Mouse (Mus musculus): ENCODE data around the gene Sfr1. TPM values are rescaled to one million over a fixed set of nuclear protein-coding genes. Genes with fewer than 3 reads are reported as not detected.

Gene Sfr1
- total RNA-seq, 2 experiments from 2014 or later, result 60.7 to 66.1 TPM

DNA sequence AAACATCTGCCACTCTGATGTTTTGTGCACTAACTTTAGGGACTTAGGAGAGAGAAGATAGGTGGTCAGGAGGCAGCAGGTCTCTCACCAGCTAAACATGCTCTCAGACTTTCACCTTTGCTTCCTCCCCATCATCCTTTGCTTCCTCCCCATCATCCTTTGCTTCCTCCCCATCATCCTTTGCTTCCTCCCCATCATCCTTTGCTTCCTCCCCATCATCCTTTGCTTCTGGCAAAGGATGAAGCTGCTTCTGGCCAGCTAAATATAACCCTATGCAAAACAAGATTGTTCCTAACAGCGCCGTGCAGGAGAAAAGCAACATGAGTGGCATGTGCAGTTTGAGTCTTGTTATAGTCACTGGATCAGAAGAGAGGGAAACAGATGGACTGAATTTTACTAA lies 15.6 kb downstream of the Sfr1 start:
- intact Hi-C loops (cut with DNase I), result no loop called here
- no peak for DNase-seq

DNA sequence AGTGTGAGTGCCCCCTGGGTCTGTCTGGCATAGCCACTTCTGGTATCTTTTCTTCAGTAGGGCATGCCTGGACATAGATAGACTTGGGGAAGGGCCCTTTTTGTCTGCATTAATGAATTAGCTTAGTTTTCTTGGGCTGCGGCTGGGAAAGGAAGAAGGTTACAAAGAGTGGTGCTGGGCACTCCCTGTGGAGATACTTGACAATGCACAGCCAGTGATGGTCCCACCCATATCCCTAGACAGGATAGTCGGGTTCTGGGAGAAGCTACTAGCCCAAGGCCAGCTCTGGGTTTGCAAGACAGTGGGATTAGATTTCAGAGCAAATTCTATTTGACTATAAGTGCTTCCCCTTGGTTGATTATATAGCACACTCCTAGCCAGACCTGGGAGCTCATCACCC lies 17.5 kb downstream of the Sfr1 start:
- DNase-seq, result no peak
- intact Hi-C loops (cut with DNase I), result no loop called here

DNA sequence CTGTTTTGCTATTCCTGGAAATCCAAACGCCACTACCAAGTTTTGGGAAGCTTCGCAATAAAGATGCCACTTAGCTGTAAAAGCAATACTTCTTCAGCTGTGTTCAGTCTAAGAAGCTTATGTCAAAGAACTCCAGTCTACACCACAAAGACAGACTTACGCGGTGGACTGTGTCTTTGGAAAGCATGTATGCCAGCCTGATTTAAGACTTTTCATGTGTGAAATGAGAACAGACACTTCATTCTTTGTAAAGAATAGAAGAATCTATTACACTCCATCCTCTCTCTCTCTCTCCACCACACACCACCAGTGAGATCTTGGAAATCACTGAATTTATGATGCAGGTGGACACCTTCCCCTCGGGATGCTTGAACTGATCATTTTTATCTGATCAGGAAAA lies 18.9 kb downstream of the Sfr1 start:
- no peak for DNase-seq
- intact Hi-C loops (cut with DNase I), result no loop called here

DNA sequence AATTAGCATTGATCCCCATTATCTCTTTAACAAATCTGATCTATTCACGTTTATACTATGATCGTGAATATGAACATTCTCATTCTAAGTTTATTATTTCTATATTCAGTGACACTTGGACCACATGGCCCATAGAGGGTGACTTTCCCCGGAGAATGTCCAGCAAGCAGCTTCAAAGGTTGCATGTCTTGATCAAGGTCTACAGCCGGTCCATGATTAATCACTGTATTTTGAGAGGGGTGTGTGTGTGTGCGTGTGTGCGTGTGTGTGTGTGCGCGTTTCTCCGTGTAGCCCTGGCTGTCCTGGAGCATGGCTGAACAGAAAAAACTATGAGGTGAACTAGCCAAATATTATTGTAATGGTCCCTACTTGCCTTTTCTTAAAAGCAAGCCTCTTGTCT lies 21.0 kb downstream of the Sfr1 start:
- DNase-seq, result no peak
- intact Hi-C loops (cut with DNase I), result no loop called here

DNA sequence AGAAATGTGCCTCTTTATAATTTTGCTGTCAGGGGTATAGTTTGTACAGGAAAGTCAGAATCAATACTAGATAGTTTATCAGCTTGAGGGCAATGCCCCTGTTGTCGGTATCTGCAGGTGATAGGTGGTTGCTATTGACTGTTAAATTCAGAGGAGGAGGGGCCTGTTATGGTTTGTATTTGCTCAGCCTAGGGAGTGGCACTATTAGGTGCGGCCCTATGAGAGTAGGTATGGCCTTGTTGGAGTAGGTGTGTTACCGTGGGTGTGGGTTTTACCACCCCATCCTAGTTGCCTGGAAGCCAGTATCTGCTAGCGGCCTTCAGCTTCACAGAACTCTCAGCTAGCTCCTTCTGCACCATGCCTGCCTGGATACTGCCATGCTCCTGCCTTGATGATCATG lies 22.4 kb downstream of the Sfr1 start:
- intact Hi-C loops (cut with DNase I), result no loop called here
- DNase-seq, result no peak

DNA sequence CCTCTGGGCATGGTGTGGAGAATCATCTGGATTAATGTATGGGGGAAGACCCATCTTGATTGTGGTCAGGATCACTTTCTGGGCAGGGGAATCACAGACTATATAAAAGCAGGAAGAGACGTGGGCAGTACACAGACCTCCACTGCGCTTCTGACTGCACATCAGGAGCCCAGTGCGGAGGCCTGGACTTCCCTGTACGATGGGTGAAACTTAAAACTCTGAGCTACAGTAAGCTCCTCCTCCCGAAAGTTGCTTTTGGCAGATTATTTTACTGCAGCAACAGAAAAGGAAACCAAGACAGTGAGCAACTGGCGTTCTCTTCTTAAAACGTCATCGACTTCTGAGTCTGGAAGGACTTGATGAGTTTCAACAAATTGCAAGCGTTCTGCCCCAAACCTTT lies 23.4 kb downstream of the Sfr1 start:
- intact Hi-C loops (cut with DNase I), result no loop called here
- DNase-seq, result peak in 1 of 2 experiments; percentile 20

- intact Hi-C loops (cut with DNase I), result no loop called here
- peak; percentile 36 to 52 for DNase-seq
These were observed 24.1 kb downstream of the Sfr1 start for GRCm38 (mm10) chr19:47755625-47756024.

GRCm38 (mm10) chr19:47777847-47778246 lies 46.4 kb downstream of the Sfr1 start:
- intact Hi-C loops (cut with DNase I), result no loop called here
- no peak for DNase-seq

DNA sequence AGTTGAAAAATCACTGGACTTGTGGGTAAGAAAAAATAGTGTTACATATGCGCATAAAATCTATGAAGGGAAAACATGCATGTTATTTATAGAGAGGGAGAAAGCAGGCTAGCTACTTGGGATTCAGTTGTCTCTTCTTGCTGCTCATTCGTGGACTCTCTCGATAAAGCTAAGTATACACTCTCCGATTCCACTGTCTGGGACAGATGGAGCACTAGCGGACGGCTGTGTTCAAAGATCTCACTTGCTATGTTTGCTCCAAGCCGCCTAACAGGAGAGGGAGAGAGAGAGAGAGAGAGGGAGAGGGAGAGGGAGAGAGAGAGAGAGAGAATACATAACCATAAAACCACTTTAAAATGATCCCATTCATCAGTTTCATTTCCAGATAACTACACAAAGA lies 48.7 kb downstream of the Sfr1 start:
- intact Hi-C loops (cut with DNase I), result no loop called here

DNA sequence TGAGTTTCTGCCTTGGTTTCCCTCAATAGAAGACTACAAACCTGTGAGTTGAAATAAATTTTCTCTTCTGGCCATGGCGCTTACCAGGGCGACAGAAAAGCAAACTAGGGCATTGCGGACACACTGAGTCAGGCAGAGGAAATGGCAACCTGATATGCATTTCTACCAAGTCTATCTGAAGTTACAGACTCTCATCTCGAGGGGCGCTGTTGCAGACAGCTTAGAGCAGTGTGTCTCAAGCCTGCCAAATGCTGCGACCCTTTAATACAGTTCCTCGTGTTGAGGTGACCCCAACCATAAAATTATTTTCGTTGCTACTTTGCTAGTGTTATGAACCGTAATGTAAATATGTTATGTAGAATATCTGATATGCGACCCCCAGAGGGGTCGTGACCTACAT lies 49.5 kb downstream of the Sfr1 start:
- DNase-seq, result no peak
- intact Hi-C loops (cut with DNase I), result no loop called here

More for the DNA sequence above, 48.7 kb downstream of the Sfr1 start:
- DNase-seq, result no peak

DNA sequence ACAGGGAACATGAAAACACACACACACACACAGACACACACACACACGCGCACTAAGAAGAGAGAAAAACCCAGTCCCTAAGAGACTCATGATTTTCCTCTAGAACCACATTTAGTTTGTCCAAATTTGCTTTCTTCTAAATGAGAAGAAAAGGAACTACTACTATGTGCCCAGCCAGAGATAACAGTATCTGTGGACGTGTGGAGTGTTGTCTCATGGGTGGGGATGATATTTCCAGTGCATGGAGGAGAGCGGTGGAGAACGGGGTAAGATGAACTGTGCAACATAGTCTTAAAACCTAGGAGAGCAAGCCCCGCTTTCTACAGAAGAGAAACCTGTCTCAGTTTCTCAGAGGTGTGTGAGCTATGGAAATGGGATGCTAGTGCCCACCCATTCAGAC lies 52.4 kb downstream of the Sfr1 start:
- intact Hi-C loops (cut with DNase I), result no loop called here
- DNase-seq, result no peak

Small RNA genes lying within 50 kb of the gene (microRNA-seq; reads per million reads assigned to microRNA genes)
- 0 reads per million in 2 experiments for gene Mir8090

Other genes with a start within 250 kb of the Sfr1 start
- gene Stn1, start 194.2 kb upstream of the Sfr1 start, total RNA-seq (2021), result 10 to 100 TPM; 17.3 to 17.8 TPM
- 100 to 1,000 TPM; 103 TPM for gene Slk, start 152.0 kb upstream of the Sfr1 start, total RNA-seq (2021)
- under 1 TPM; 0.10 to 0.14 TPM for gene Col17a1, start 39.6 kb upstream of the Sfr1 start, total RNA-seq (2021)
- 100 to 1,000 TPM; 133 to 134 TPM for gene Gsto1, start 123.3 kb downstream of the Sfr1 start, total RNA-seq (2021)
- 1 to 10 TPM; 1.6 to 1.7 TPM for gene Gsto2, start 133.9 kb downstream of the Sfr1 start, total RNA-seq (2021)
- under 1 TPM in 1 of 2 experiments, not detected in 1; 0.81 TPM for gene Cfap43, start 187.6 kb downstream of the Sfr1 start, total RNA-seq (2021)
- 1 to 10 TPM; 8.0 to 8.1 TPM for gene Itprip, start 187.6 kb downstream of the Sfr1 start, total RNA-seq (2021)
- gene Cfap58, start 206.0 kb downstream of the Sfr1 start, total RNA-seq (2021), result 1 to 10 TPM; 1.3 to 2.1 TPM